Mouse (Mus musculus) retina, adult 2 months (tissue): ENCODE data around the gene Mettl21c.
A peak's percentile ranks its signal among the peaks of the same experiment; 100 is the strongest.
"Not testable (repeated sequence)": the region's sequence is repeated elsewhere in the genome, so short reads cannot be mapped to it uniquely, and the experiment has no call there.

Experiments used
- DNase-seq: peaks from one replicate; pipeline ENCODE4 v3.0.0-alpha.2; 2012; ENCODE audit warnings: low read depth, low spot score

Gene Mettl21c

DNA sequence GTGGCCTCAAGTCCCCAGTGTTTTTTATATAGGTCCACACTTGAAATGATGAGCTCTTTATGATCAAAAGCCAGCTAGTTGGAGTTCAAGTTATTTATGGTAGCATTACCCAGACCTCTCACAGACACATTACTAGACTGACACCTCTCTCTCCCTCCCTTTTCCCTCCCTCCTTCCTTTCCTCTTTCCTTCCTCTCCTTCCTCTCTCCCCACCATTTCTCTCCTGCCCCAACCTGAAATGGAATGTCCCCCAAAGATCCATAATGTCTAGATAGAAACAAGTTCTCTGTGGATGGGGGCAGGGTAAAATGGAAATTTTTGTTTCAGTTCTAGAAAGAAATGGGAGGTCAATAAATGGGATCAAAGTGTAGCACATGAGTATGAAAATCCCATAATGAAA lies at the start of gene Mettl21c:
Gene Mettl21c (minus strand): TSS at position 101 of the 400 bp plus-strand sequence.
- DNase-seq, result no peak

DNA sequence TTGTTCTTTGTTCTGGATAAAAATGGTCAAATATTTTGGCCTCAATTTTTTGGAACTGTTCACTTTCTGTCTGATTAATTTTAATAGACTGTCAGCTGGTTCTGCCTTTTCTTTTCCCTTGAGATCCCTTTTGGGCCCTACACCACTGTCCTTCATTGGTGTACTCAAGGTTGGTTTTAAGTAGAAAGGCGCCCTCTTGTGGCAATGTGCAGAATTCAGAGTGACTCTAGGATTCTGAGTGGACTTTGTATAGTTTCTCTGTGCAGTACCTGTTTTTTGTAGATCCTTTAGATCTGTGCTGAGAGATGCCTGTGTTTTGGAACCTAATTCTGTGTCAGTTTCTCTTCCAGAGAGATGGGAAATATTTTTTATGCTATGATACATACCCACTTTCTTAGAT lies 44.8 kb upstream of the Mettl21c start:
- DNase-seq, result peak; percentile 23

DNA sequence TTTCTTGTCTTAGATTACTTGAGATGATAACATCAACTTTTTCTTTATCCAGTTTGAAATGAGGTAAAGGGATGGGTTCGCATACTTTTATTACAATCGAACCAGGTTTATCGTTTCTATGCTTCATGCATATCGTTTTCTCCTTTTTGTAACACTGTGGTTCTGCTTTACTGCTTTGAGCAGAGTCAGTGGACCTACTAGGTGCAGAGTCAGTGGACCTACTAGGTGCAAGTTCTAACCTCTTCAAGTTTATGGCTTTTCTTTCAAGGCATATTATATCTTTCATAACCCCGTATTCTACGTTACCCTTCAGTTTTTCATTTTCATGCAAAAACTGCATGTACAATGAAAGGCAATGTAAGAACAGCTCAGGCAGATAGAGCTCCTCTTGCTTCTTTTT lies 43.6 kb upstream of the Mettl21c start:
- no peak for DNase-seq

DNA sequence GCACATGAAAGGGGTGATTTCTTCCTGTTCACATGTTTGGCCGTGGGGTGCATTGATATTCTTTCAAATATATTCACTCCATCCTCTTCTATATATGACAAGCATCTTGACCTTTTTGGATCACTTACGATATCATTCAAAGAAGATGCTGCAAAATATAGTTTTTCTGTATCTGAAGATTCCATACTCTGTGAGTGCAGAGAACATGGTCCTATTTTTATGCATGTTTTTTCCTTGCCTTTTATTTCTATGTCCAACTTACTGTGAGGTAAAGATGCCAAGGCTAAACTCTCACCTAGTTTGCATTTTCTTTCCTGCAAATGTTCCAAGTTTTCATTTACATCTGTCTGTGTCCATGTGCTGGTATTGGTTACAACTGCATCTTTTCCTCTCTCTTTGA lies 42.0 kb upstream of the Mettl21c start, which contains the start of gene Gm8251:
Gene Gm8251 (minus strand): TSS at position 101 of the 400 bp plus-strand sequence.
- DNase-seq, result no peak

DNA sequence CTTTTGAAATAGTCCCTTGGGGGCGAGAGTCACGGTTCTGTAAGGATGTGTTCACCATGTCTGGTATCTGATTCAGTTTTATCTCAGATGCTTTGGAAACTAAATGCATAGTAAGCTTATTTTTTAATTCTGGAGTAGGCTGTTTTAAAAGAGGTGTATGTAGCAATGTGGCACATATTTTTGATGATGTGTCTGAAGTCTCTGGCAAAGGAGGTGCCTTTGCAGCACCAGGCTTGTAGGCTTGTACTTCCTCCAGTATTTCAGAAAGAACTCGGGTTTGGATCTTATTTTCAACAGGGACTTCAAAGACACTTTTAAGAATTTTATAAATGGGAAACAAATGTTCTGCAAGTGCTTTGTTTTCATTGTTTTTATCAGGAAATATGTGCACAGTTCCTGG lies 38.0 kb upstream of the Mettl21c start:
- no peak for DNase-seq

DNA sequence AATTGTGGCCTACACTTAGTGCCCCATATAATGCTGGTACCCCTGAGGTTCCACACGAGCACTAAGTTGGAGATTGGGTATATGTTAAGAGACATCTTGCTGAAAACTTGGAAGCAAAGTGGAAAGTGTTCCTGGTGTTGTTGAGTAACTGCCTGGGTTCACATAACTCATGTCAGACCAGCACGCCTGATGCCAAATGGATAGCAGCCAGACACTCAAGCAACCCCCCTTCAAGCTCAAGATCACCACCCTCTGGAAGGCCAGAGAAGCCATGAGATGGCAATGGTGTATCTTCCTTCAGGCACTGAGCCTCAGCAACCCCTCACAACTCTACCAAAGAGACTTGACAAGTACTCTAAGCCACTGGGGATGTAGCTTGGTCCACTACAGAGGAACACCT lies 26.7 kb upstream of the Mettl21c start:
- DNase-seq, result no peak

DNA sequence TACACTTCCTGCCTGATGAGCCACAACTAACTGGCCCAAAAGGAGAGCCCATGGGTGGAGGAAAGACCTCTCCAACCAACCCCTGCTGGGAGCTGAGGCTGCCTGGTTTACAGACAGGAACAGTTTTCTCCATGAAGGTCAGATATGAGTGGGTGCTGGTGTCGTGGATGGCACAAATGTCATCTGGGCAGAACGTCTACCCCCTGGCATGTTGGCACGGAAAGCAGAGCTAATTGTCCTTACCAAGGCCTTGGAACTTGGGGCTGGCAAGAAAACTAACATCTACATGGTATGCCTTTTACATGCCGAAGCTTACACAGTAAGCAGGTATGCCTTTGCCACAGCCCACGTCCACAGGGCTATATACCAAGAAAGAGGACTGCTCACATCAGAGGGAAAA lies 25.9 kb upstream of the Mettl21c start:
- not testable (repeated sequence) for DNase-seq

DNA sequence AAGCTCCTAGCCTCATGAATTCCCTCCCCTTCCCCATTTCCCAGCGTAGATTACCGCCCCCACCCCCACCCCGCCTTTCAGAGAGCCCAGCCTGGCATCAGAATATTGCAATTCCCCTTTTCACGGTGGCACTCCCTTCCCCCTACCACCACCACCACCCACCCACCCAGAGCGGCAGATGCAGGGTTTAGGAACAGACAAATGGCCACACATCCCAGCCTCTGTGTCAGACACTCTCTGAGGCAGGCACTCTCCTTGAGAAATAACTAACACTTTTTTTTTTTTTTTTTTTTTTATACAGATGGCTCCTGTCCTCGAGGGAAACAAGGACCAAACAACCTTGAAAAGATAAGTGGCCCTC lies 22.7 kb upstream of the Mettl21c start:
- no peak for DNase-seq

DNA sequence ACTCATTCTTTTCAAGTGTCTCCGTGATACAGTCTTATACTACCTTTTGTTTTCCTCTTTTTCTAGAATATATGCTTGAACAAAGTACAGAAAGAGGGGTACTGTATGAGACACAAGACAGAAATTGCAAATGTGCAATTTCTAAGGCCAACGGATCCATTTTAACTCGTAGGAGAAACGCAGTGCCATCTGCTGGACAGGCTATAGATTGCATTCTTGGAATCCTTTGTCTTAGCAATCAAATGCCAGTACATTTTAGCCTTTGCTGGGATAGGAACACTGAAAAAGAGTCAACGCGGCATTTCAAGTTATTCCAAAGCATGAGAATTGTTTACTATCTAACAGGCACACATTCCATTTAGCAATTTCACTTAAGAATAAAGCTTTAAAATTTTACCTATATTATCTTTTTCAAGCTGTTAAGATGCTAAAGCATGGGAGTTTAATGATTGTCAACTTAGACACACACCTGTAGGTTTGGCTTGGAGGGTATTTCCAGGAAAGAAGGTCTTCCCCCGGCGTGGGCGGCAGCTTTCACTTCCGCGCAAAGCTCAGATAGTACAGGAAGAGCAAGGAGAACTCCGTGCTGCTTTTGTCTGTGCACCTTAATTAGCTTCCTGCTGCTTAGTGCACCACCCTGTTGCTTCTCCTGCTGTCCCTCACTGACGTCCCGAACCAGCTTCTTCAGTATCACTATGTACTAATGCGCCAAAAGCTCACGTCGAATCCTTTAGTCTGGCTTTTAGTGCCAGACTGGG lies 22.1 kb upstream of the Mettl21c start:
- peak; percentile 22 for DNase-seq

DNA sequence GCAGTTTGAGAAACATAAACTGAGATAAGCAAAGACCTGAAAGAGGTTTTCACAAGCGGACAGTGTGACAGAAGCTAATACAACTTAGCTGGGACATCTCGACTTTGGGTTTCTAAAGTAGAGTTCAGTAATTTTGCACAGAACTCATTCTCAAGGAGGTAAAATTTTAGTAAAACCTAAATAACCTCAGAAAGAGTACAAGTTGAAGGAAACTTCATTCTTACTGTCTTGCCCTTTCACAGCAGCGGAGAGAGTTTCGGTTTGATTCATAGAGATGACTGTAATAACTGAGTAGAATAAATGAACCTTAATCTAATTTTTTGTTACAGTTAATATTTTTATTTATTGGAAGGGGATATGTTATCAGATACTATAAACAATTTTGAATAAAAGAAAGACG lies 13.1 kb upstream of the Mettl21c start:
- DNase-seq, result no peak

DNA sequence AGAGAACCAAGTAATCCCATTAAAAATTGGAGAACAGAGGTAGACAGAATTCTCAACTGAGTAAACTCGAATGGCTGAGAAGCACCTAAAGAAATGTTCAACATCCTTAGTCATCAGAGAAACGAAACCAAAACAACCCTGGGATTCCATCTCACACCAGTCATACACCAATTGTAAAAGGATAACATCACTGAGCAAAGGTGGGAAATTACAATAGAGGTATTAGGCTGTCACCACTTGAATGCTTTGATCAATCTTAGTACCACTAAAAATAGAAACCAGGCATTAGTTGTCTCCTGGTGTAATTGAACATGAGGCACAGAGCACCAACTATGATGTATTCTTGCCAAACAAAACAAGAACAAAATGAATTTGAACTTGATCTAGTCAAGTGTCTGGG lies 12.4 kb upstream of the Mettl21c start:
- no peak for DNase-seq

DNA sequence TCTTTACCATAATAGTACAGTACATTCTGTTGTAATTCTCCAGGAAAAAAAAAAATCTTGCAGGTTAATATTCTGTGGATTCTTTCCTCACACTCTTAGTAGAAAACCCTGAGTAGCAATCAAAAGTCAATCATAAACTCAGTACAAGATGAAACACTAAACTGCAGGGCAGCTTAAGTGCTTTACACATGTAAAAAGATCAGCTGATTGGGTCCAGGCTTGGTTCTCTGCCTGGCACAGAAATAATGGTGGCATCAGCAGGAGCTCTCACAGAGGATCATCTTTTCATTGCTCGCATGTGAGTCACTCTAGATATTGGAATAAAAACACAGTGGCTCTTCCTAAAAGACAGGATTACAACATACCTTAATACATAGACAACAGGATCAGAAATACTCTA lies 7.8 kb upstream of the Mettl21c start:
- DNase-seq, result no peak

DNA sequence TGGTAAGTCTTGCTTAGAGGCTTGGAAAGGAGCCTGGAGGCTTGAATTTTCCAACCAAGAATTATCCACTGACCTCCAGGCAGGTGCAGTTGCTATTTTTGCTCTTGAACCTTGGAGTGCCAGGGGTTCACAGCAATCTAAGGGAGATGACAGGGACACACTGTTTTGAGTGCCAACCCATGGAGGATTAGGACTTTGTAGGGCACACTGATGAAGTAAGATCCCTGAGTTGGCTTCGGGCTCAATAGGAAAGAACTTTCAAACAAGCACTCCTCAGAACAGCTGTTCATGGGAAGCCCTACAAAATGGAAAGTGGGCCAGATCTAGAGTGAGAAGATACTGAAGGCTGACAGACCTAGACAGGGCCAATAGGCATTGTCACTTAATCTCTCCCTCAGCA lies 2.8 kb upstream of the Mettl21c start:
- no peak for DNase-seq

DNA sequence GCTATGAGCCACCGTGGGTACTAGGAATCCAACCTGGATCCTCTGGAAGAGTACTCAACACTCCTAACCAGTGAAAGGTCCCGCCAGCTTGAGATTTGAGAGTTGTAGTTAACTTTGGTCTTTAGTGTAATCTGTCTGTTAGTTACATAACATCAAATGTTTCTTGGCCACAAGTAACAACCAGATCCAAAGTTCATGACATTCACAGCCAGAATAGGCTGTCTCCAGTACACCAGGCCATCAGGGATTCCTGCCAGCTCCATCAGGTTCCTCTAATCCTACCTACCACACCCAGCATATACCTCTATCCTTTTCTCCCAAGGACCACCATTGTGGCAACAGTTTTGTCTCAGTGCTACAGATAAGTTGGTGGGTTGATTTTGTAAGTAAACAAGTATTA lies 4.3 kb downstream of the Mettl21c start:
- no peak for DNase-seq

DNA sequence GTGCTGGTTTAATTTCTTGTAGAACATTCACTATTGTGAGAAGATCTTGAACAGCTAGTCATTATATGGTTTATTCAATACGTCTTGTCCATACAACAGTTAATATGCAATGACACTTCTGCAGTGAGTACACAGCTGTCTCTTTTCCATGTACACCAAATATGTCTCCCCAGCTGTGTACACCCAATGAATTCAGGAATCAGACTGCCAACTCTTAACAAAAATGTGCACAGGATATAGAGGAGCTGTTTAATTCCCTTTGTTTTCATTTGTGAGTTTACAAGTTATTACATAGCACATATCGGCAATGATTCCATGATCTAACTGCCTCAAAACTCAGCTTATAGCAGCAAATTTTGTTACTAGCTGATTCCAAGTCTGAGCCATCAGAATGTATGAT lies 15.3 kb downstream of the Mettl21c start:
- no peak for DNase-seq

DNA sequence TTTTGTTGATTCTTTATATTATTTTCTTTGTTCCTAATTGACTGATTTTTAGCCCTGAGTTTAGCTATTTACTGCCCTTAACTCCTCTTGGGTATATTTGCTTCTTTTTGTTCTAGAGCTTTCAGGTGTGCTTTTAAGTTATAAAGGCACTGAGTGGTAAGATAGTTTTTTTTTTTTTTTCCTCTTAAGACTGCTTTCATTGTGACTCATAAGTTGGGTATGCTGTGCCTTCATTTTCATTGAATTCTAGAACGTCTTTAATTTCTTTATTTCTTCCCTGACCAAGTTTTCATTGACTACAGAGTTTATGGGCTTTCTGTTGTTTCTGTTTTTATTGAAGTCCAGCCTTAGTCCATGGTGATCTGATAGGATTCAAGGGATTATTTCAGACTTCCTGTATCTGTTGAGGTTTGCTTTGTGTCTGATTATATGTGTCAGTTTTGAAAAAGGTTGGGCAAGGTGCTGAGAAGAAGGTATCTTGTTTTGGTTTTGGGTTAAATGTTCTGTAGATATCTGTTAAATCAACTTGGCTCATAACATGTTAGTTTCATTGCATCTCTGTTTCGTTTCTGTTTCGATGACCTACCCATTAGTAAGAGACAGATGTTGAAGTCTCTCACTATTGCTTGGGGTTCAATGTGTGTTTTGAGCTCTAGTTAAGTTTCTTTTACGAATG lies 22.8 kb downstream of the Mettl21c start:
- no peak for DNase-seq

DNA sequence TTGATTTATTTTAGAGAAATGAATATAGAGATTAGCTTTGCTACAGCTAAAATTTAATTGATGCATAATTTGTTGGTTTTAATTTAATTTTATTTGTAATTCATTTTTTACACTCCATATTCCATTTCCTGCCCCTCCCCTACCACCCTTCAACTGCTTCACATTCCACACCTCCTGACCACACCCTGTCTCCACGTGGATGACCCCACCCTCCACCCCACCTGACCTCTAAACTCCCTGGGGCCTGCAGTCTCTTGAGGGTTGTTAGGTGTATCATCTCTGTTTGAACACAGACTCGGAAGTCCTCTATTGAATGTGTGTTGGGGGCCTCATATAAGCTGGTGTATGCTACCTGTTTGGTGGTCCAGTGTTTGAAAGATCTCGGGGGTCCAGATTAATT lies 48.7 kb downstream of the Mettl21c start:
- DNase-seq, result no peak

DNA sequence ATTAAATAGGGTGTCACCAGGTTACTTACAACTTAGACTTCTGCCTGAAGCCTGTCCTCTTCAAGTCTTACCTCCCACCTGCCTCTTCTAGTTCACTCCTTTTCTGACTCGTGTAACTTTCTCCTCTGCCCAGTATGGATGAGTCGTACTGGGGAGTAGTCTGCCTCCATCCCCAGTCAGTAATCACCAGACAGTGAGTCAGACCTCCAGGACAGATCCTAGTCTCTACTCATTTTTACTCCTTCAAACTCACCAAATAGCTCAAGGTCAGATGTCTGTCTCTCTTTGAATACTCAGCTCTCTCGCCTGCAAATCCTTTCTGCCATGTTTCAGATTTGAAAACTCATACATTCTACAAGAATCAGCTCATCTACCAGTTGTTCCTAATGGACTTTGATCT lies 50.5 kb downstream of the Mettl21c start:
- DNase-seq, result no peak

DNA sequence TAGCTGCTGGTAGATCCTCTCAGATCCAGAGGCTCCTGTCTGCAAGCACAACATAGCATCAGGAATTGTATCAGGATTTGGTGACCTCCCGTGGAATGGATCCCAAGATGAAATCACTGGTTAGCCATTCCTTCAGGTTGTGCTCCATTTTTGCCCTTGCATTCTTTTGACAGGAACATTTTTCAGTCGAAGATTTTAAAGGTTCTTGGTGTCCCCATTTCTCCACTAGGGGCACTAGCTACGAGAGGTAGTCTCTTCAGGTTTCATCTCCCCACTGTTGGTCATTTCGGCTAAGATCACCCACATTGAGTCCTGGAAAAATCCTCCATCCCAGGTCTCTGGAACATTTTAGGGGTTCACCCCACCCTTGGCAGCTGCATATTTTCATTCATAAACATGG lies 53.1 kb downstream of the Mettl21c start:
- no peak for DNase-seq

DNA sequence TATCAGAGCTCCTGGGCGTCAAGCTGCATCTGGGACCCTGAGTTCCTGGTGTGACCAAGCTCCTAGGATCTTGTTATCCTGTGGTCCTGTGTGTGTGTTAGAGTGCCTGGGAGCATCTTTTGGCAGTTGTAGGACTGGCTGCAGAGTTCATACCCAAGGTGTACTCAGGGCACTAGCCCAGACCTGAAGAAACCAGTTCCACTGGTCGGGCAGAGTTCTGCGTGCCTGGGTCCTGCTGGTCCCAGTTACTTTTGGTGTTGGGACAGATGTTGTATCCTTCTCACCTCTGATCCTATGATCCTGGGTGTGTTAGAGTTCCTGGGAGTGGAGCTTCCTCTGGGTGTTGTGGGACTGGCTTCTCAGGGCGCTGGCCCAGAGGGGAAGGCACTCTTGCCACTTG lies 55.5 kb downstream of the Mettl21c start:
- no peak for DNase-seq
